Mouse (Mus musculus): ENCODE results near the gene Znrf2. TPM values are rescaled to one million over a fixed set of nuclear protein-coding genes. Genes with fewer than 3 reads are reported as not detected.

The Znrf2 gene
- total and polyA plus RNA-seq, 3 experiments, result 16.1 to 21.3 TPM; not detected in 1

DNA sequence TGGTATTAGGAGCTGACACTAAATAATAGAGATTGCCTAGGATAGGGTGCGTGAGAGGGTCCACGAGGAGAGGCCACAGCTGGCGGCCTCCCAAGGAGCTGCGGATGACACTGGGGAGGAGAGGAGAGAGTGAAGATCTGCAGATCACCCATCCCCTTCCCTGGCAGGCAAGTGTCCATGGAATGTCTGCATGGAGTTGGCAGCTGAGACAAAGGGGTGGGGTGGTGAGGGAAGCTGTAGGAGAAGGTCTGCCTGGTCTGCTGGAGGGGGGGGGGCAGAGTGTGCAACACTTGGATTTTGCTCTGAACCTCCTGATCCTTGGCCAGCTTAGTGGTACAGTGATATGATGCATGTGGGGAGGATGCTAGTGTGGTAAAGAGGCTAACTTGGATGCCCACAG, 98.3 kb downstream of the Znrf2 start:
- H3K79me2 ChIP-seq (ENCODE audit: control insufficient read depth, insufficient read depth, low read length, poor library complexity), result no peaks in the 10 kb centered on the region
- H3K36me3 ChIP-seq (ENCODE audit: control insufficient read depth in 1 of 2, insufficient read depth in 2 of 2, low read length in 2 of 2), result peaks cover 0 to 6% of the 10 kb centered on the region in 2 experiments; a peak in 2 of 4 replicates
- TF ChIP-seq NRF1 (IDR thresholded peaks at IDR 0.05; ENCODE audit: insufficient read depth, low read depth, low read length, poor library complexity, severe bottlenecking) (no peak), MAZ (IDR thresholded peaks at IDR 0.05; ENCODE audit: low read depth, low read length) (no peak), JUND (IDR thresholded peaks at IDR 0.05; ENCODE audit: low read depth, low read length) (no peak), MEF2A (IDR thresholded peaks at IDR 0.05; ENCODE audit: extremely low read depth, insufficient replicate concordance, low read depth, low read length, poor library complexity, severe bottlenecking) (no peak), POLR2AphosphoS2 (IDR thresholded peaks at IDR 0.05; ENCODE audit: low read length) (no peak), ETS1 (IDR thresholded peaks at IDR 0.05; ENCODE audit: low read depth, low read length) (no peak), HCFC1 (IDR thresholded peaks at IDR 0.05; ENCODE audit: low read depth, low read length) (no peak), RAD21 (IDR thresholded peaks at IDR 0.05; ENCODE audit: low read depth, low read length) (no peak), CHD2 (IDR thresholded peaks at IDR 0.05; ENCODE audit: low read length) (no peak), SMC3 (IDR thresholded peaks at IDR 0.05; ENCODE audit: low read depth, low read length) (no peak), TCF12 (IDR thresholded peaks at IDR 0.05; ENCODE audit: low read depth, low read length) (no peak), MAFK (IDR thresholded peaks at IDR 0.05; ENCODE audit: borderline replicate concordance, low read depth, low read length) (no peak), SIN3A (IDR thresholded peaks at IDR 0.05; ENCODE audit: low read length) (no peak), CTCF (IDR thresholded peaks at IDR 0.05 in 2 of 3, conservative IDR thresholded peaks at IDR 0.05 in 1 of 3; ENCODE audit: control insufficient read depth in 1 of 3, insufficient read depth in 1 of 3, low read depth in 2 of 3, low read length in 3 of 3, poor library complexity in 1 of 3, severe bottlenecking in 1 of 3) (no peak), ZC3H11A (IDR thresholded peaks at IDR 0.05; ENCODE audit: low read depth, low read length) (no peak), TBP (IDR thresholded peaks at IDR 0.05; ENCODE audit: low read depth, low read length) (no peak), MAX (IDR thresholded peaks at IDR 0.05; ENCODE audit: low read length) (no peak)

GRCm38 (mm10) chr6:54916163-54916562, 99.4 kb downstream of the Znrf2 start:
- Histone ChIP-seq H3K27me3 (ENCODE audit: control insufficient read depth in 1 of 2, insufficient read depth in 2 of 2, low read length in 2 of 2) (no peaks in the 10 kb centered on the region), H3K9me3 (replicated peaks; ENCODE audit: insufficient read depth, low read length) (no peaks in the 10 kb centered on the region), H3K4me1 (ENCODE audit: control insufficient read depth in 1 of 2, insufficient read depth in 2 of 2, low read length in 2 of 2) (peaks cover 0 to 17% of the 10 kb centered on the region in 2 experiments; a peak in 3 of 4 replicates), H3K9ac (ENCODE audit: control insufficient read depth, low read depth, low read length, poor library complexity, severe bottlenecking) (no peak overlapping the region), H3K36me3 (ENCODE audit: control insufficient read depth in 1 of 2, insufficient read depth in 2 of 2, low read length in 2 of 2) (peaks cover 0 to 6% of the 10 kb centered on the region in 2 experiments; a peak in 2 of 4 replicates), H3K79me2 (ENCODE audit: control insufficient read depth, insufficient read depth, low read length, poor library complexity) (no peaks in the 10 kb centered on the region), H3K4me3 (ENCODE audit: control insufficient read depth in 1 of 2, insufficient read depth in 1 of 2, low read depth in 2 of 2, low read length in 2 of 2) (no peak overlapping the region), H3K27ac (ENCODE audit: control insufficient read depth, low read depth, low read length) (no peak overlapping the region)
- peak; percentile 78 for DNase-seq (ENCODE audit: low read depth, low spot score)
- TF ChIP-seq JUND (IDR thresholded peaks at IDR 0.05; ENCODE audit: low read depth, low read length) (peak; percentile 65; the same call in 1 of the 2 replicates), EP300 (IDR thresholded peaks at IDR 0.05; ENCODE audit: low read depth in 1 of 2, low read length in 2 of 2) (peak; percentile 83 to 90), ETS1 (IDR thresholded peaks at IDR 0.05; ENCODE audit: low read depth, low read length) (peak; percentile 79), TAL1 (IDR thresholded peaks at IDR 0.05; ENCODE audit: low read length) (peak; percentile 88), MAX (IDR thresholded peaks at IDR 0.05; ENCODE audit: low read length) (no peak), CTCF (IDR thresholded peaks at IDR 0.05 in 2 of 3, conservative IDR thresholded peaks at IDR 0.05 in 1 of 3; ENCODE audit: control insufficient read depth in 1 of 3, insufficient read depth in 1 of 3, low read depth in 2 of 3, low read length in 3 of 3, poor library complexity in 1 of 3, severe bottlenecking in 1 of 3) (no peak), GATA1 (IDR thresholded peaks at IDR 0.05; ENCODE audit: low read depth, low read length) (peak; percentile 79), TCF12 (IDR thresholded peaks at IDR 0.05; ENCODE audit: low read depth, low read length) (peak; percentile 83), TBP (IDR thresholded peaks at IDR 0.05; ENCODE audit: low read depth, low read length) (no peak)

More for the DNA sequence above, 98.3 kb downstream of the Znrf2 start:
- H3K27me3 ChIP-seq (ENCODE audit: control insufficient read depth in 1 of 2, insufficient read depth in 2 of 2, low read length in 2 of 2), result no peaks in the 10 kb centered on the region
- no peaks in the 10 kb centered on the region for H3K9me3 ChIP-seq (replicated peaks; ENCODE audit: insufficient read depth, low read length)
- peaks cover 0 to 17% of the 10 kb centered on the region in 2 experiments; a peak in 3 of 4 replicates for H3K4me1 ChIP-seq (ENCODE audit: control insufficient read depth in 1 of 2, insufficient read depth in 2 of 2, low read length in 2 of 2)
- H3K27ac ChIP-seq (ENCODE audit: control insufficient read depth, low read depth, low read length), result no peak overlapping the region
- H3K4me3 ChIP-seq (ENCODE audit: control insufficient read depth in 1 of 2, insufficient read depth in 1 of 2, low read depth in 2 of 2, low read length in 2 of 2), result no peak overlapping the region
- no peak for DNase-seq (ENCODE audit: low read depth, low spot score)
- H3K9ac ChIP-seq (ENCODE audit: control insufficient read depth, low read depth, low read length, poor library complexity, severe bottlenecking), result no peak overlapping the region
